Mouse (Mus musculus): ENCODE results near the gene Tbc1d9b. TPM values are rescaled to one million over a fixed set of nuclear protein-coding genes. Genes with fewer than 3 reads are reported as not detected.

Tbc1d9b gene
- total RNA-seq, 2 experiments from 2014 or later = 71.9 to 77.0 TPM

Other genes with a start within 250 kb of the Tbc1d9b start
- 10 to 100 TPM; 17.5 to 20.2 TPM for gene Rasgef1c, start 229.6 kb upstream of the Tbc1d9b start, total RNA-seq (2021)
- gene Rnf130, start 106.0 kb upstream of the Tbc1d9b start, total RNA-seq (2021) = 100 to 1,000 TPM in 1 of 2 experiments, 10 to 100 TPM in 1; 98.2 to 106 TPM
- gene Mrnip, start 43.0 kb downstream of the Tbc1d9b start, total RNA-seq (2021) = 10 to 100 TPM; 18.5 to 20.6 TPM
- gene Sqstm1, start 79.4 kb downstream of the Tbc1d9b start, total RNA-seq (2021) = 100 to 1,000 TPM; 356 to 381 TPM
- gene Mgat4b, start 79.5 kb downstream of the Tbc1d9b start, total RNA-seq (2021) = 100 to 1,000 TPM; 144 to 146 TPM
- gene Ltc4s, start 107.2 kb downstream of the Tbc1d9b start, total RNA-seq (2021) = 10 to 100 TPM; 11.3 to 11.4 TPM
- 1 to 10 TPM; 8.4 to 8.5 TPM for gene Maml1, start 160.9 kb downstream of the Tbc1d9b start, total RNA-seq (2021)
- gene Canx, start 194.3 kb downstream of the Tbc1d9b start, total RNA-seq (2021) = 100 to 1,000 TPM; 375 to 412 TPM
- not detected for gene Cby3, start 223.1 kb downstream of the Tbc1d9b start, total RNA-seq (2021)
- 100 to 1,000 TPM; 242 to 260 TPM for gene Hnrnph1, start 245.6 kb downstream of the Tbc1d9b start, total RNA-seq (2021)